Mouse (Mus musculus): ENCODE results near the gene Polr2i. TPM values are rescaled to one million over a fixed set of nuclear protein-coding genes. Genes with fewer than 3 reads are reported as not detected.
A peak's percentile ranks its signal among the peaks of the same experiment; 100 is the strongest.

The Polr2i gene
- polyA plus RNA-seq, 1 experiment from 2014 or later: 149 TPM

- H3K27ac ChIP-seq: no peak overlapping the region
- ATAC-seq (ENCODE audit: low FRiP score): no peak
- H3K4me2 ChIP-seq (replicated peaks): no peak overlapping the region
- H3K9ac ChIP-seq: no peak overlapping the region
- H3K36me3 ChIP-seq: no peaks in the 10 kb centered on the region
- H3K4me1 ChIP-seq: peaks cover 3% of the 10 kb centered on the region
- H3K27me3 ChIP-seq: no peaks in the 10 kb centered on the region
- H3K4me3 ChIP-seq: no peak overlapping the region
- 92% methylated on average over 3 of the region's 3 CpGs for WGBS
- no peaks in the 10 kb centered on the region for H3K9me3 ChIP-seq (replicated peaks)
These were observed 17.9 kb upstream of the Polr2i start for GRCm38 (mm10) chr7:30213881-30214280.

DNA sequence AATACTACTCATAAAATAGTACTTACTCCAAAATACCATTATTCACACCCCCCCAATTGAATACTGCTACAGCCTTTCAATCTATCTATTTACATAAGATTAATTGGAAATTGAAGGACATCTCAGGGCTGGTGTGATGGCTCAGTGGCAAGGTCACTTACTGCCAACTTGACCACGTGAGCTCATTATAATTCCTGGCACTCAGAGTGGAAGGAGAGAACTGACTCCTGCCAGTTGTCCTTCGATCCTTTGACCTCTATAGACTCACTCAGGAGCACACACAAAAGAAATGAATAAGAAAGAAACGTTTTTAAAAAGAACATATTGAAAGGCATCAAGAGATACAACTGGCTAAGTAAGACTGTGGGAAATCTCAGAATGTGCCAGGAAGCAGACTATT is 15.9 kb upstream of the Polr2i start:
- Histone ChIP-seq H3K27me3 (no peaks in the 10 kb centered on the region), H3K27ac (no peak overlapping the region), H3K36me3 (no peaks in the 10 kb centered on the region), H3K9me3 (replicated peaks) (no peaks in the 10 kb centered on the region), H3K4me3 (no peak overlapping the region), H3K4me1 (peaks cover 12% of the 10 kb centered on the region), H3K9ac (no peak overlapping the region), H3K4me2 (replicated peaks) (no peak overlapping the region)
- WGBS: 67% methylated on average over 3 of the region's 3 CpGs
- ATAC-seq (ENCODE audit: low FRiP score): no peak

- Histone ChIP-seq H3K9me3 (replicated peaks) (no peaks in the 10 kb centered on the region), H3K4me2 (replicated peaks) (peak overlapping the region; percentile 46), H3K36me3 (no peaks in the 10 kb centered on the region), H3K4me1 (peaks cover 12% of the 10 kb centered on the region), H3K9ac (no peak overlapping the region), H3K27ac (no peak overlapping the region), H3K4me3 (peak overlapping the region; percentile 17; the same call in 1 of the 2 replicates), H3K27me3 (no peaks in the 10 kb centered on the region)
- WGBS: 1% methylated on average over 15 of the region's 16 CpGs
- ATAC-seq (ENCODE audit: low FRiP score): peak; percentile 62
These were observed 15.0 kb upstream of the Polr2i start for GRCm38 (mm10) chr7:30216723-30217151.

DNA sequence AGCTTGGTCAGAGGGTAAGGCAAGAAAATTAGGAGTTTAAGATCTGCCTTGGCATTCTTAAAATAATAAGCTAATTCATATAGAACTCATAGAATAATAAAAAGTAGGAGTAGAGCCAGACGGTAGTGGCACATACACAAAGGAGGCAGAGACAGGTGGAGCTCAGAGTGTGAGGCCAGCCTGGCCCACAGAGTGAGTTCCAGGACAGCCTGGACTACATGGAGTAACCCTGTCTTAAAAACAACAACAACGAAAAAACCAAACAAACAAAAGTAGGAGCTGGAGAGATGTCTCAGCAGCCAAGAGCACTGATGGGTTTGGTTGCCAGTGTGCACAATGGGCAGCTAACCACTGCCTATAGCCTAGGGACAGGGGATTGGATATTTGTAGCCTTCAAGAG is 14.5 kb upstream of the Polr2i start:
- H3K4me3 ChIP-seq: no peak overlapping the region
- peak; percentile 44 for ATAC-seq (ENCODE audit: low FRiP score)
- peaks cover 12% of the 10 kb centered on the region for H3K4me1 ChIP-seq
- H3K27ac ChIP-seq: no peak overlapping the region
- 67% methylated on average over 2 of the region's 2 CpGs for WGBS
- H3K9me3 ChIP-seq (replicated peaks): no peaks in the 10 kb centered on the region
- H3K4me2 ChIP-seq (replicated peaks): no peak overlapping the region
- no peak overlapping the region for H3K9ac ChIP-seq
- no peaks in the 10 kb centered on the region for H3K27me3 ChIP-seq
- H3K36me3 ChIP-seq: no peaks in the 10 kb centered on the region

DNA sequence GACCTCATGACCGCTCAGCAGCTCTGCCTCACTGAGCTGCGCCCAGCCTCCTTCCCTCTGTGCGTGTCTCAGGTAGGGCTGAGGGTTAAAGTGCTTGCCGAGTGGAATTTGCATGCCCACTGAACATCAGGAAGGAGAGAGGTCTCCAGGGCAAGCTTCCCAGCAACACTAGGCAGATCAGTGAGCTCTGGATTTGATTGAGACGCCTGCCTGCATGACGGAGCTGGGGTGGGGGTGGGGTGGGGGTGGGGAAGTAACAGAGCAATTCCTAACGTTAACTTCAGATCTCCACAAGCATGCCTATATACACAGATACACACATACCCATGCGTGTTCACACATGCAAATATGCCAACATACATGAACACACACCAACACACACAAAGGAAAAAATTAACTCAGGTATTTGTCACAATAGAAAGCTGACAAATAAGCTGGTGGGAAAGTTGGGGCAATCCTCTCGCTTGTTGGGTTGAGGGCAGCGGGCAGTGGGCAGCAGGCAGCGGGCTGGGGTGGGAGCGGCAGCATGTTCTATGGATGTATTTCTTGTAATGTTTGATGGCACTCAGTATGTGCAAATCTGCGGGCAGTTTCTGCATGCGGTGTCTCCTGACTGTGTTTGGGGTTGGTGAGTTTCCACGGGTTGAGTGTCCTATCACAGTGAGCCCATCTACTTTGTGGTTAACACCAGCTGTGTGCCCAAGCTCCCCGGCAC is 12.3 kb upstream of the Polr2i start:
- peak overlapping the region; percentile 40 for H3K4me3 ChIP-seq
- H3K4me2 ChIP-seq (replicated peaks): peak overlapping the region; percentile 87
- peak overlapping the region; percentile 71 for H3K27ac ChIP-seq
- peak; percentile 39 for ATAC-seq (ENCODE audit: low FRiP score)
- 5% methylated on average over 16 of the region's 16 CpGs for WGBS
- peak overlapping the region; percentile 67 for H3K9ac ChIP-seq
- no peaks in the 10 kb centered on the region for H3K27me3 ChIP-seq
- no peaks in the 10 kb centered on the region for H3K9me3 ChIP-seq (replicated peaks)
- H3K36me3 ChIP-seq: peaks cover 17% of the 10 kb centered on the region
- H3K4me1 ChIP-seq: peaks cover 12% of the 10 kb centered on the region

GRCm38 (mm10) chr7:30220008-30220356 is 11.8 kb upstream of the Polr2i start:
- WGBS: 27% methylated on average over 11 of the region's 11 CpGs
- peak overlapping the region; percentile 87 for H3K4me2 ChIP-seq (replicated peaks)
- no peak for ATAC-seq (ENCODE audit: low FRiP score)
- peaks cover 21% of the 10 kb centered on the region for H3K36me3 ChIP-seq
- H3K9me3 ChIP-seq (replicated peaks): no peaks in the 10 kb centered on the region
- H3K9ac ChIP-seq: peak overlapping the region; percentile 67
- H3K4me1 ChIP-seq: peaks cover 12% of the 10 kb centered on the region
- H3K27me3 ChIP-seq: no peaks in the 10 kb centered on the region
- no peak overlapping the region for H3K27ac ChIP-seq
- peak overlapping the region; percentile 40 for H3K4me3 ChIP-seq

GRCm38 (mm10) chr7:30221433-30221832 is 10.3 kb upstream of the Polr2i start:
- Histone ChIP-seq H3K27ac (no peak overlapping the region), H3K4me2 (replicated peaks) (no peak overlapping the region), H3K4me1 (peaks cover 11% of the 10 kb centered on the region), H3K4me3 (no peak overlapping the region), H3K27me3 (no peaks in the 10 kb centered on the region), H3K36me3 (peaks cover 36% of the 10 kb centered on the region), H3K9me3 (replicated peaks) (no peaks in the 10 kb centered on the region), H3K9ac (no peak overlapping the region)
- ATAC-seq (ENCODE audit: low FRiP score): no peak
- WGBS: 82% methylated on average over 3 of the region's 3 CpGs

DNA sequence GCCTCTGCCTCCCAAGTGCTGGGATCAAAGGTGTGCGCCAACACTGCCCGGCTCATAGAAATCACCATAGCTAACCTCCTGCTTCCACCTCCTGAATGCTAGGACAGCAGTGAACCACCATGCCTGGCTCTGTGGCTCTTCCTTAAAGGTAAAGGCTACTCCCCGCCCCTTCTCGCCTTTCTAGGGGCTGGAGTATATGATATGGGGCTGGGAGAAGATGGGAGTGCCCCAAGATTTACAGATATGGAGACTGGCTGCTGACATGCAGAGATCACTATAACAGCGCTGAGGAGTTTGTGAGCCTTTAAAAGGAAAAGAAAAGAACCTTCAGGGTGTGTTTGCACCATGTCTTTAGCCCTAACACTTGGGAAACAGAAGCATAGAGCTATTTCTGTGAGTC is 9.5 kb upstream of the Polr2i start:
- Histone ChIP-seq H3K9me3 (replicated peaks) (no peaks in the 10 kb centered on the region), H3K27me3 (no peaks in the 10 kb centered on the region), H3K4me3 (no peak overlapping the region), H3K4me1 (peaks cover 9% of the 10 kb centered on the region), H3K9ac (no peak overlapping the region), H3K36me3 (peaks cover 43% of the 10 kb centered on the region), H3K27ac (no peak overlapping the region), H3K4me2 (replicated peaks) (no peak overlapping the region)
- ATAC-seq (ENCODE audit: low FRiP score): no peak
- 96% methylated on average over 5 of the region's 5 CpGs for WGBS

DNA sequence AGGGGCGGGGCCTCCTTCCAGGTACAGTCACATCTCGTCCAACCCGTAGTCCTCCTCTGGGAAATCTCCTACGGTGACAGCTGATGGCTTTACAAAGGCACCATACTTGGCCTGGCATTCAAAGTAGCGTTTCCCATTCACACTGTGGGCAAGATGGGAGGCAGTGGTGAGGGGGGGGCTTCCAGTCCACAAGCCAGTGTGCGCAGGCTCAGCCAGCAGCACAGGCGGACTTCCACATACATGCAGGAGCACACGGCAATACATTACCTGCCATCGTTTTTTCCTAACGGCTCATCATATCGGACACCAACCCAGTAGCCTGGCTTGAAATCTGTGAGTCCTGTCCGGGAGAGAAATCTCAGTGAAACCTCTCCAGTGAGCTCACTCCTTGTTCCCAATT is 7.5 kb upstream of the Polr2i start:
- Histone ChIP-seq H3K9me3 (replicated peaks) (no peaks in the 10 kb centered on the region), H3K4me2 (replicated peaks) (no peak overlapping the region), H3K27ac (no peak overlapping the region), H3K27me3 (no peaks in the 10 kb centered on the region), H3K4me3 (no peak overlapping the region), H3K4me1 (peaks cover 5% of the 10 kb centered on the region), H3K9ac (no peak overlapping the region), H3K36me3 (peaks cover 53% of the 10 kb centered on the region)
- WGBS: 96% methylated on average over 12 of the region's 12 CpGs
- ATAC-seq (ENCODE audit: low FRiP score): no peak

- 0% methylated on average over 16 of the region's 16 CpGs for WGBS
- no peak for ATAC-seq (ENCODE audit: low FRiP score)
- H3K27ac ChIP-seq: peak overlapping the region; percentile 96
These were observed 450 bp upstream of the Polr2i start for GRCm38 (mm10) chr7:30231328-30231668.

DNA sequence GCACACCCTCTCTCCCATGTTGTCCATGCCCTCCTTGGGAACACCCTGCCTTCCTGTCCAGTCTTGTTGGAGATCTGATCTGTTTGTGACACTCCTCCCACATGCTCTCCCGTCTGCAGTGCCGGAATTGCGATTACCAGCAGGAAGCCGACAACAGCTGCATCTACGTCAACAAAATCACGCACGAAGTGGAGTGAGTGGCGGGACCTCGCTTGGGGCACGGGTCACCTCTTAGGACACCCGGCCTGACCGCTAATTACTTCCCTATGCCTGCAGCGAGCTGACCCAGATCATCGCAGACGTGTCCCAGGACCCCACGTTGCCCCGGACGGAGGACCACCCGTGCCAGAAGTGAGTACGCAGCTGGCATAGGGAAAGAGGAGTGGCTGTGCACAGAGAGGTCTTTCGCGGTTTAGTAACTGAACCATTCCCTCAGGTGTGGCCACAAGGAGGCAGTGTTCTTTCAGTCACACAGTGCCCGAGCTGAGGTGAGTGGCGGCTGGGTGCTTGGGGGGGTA is 942 bp downstream of the Polr2i start:
- H3K9me3 ChIP-seq (replicated peaks): no peaks in the 10 kb centered on the region
- H3K4me1 ChIP-seq: peaks cover 19% of the 10 kb centered on the region
- H3K9ac ChIP-seq: peak overlapping the region; percentile 79
- H3K4me3 ChIP-seq: peak overlapping the region; percentile 70
- peaks cover 25% of the 10 kb centered on the region; the same call in 1 of the 2 replicates for H3K36me3 ChIP-seq
- peak overlapping the region; percentile 62 for H3K4me2 ChIP-seq (replicated peaks)
- H3K27me3 ChIP-seq: no peaks in the 10 kb centered on the region
- WGBS: 4% methylated on average over 24 of the region's 24 CpGs
- ATAC-seq (ENCODE audit: low FRiP score): peak; percentile 3
- peak overlapping the region; percentile 96 for H3K27ac ChIP-seq

More at GRCm38 (mm10) chr7:30231328-30231668, 450 bp upstream of the Polr2i start:
- H3K4me2 ChIP-seq (replicated peaks): peak overlapping the region; percentile 81
- no peaks in the 10 kb centered on the region for H3K27me3 ChIP-seq
- no peaks in the 10 kb centered on the region for H3K9me3 ChIP-seq (replicated peaks)
- peaks cover 19% of the 10 kb centered on the region for H3K4me1 ChIP-seq
- peak overlapping the region; percentile 68 for H3K9ac ChIP-seq
- peak overlapping the region; percentile 70 for H3K4me3 ChIP-seq
- peaks cover 37% of the 10 kb centered on the region for H3K36me3 ChIP-seq

DNA sequence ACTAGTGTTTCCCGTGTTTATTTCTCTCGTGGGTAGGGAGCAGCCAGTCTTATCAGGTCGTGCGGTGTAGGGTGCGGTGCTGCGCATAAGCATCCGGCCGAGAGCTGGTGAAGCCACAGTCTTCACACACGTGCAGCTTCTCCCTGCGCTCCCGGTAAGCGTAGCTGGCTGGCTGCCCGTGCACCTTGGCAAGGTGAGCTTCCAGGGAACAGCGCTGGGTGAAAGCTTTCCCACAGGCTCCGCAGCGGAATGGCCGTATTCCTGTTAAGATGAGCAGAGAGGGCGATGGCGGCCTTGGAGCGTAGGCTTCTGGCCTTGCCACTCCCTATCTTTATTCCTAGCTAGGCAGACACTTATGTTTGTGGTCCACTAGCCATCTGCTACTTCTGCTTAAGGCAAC is 1.6 kb downstream of the Polr2i start:
- no peaks in the 10 kb centered on the region for H3K9me3 ChIP-seq (replicated peaks)
- no peak overlapping the region for H3K9ac ChIP-seq
- H3K27me3 ChIP-seq: no peaks in the 10 kb centered on the region
- H3K36me3 ChIP-seq: peaks cover 19% of the 10 kb centered on the region; the same call in 1 of the 2 replicates
- H3K4me2 ChIP-seq (replicated peaks): peak overlapping the region; percentile 62
- no peak for ATAC-seq (ENCODE audit: low FRiP score)
- peak overlapping the region; percentile 70; the same call in 1 of the 2 replicates for H3K4me3 ChIP-seq
- H3K27ac ChIP-seq: no peak overlapping the region
- peaks cover 19% of the 10 kb centered on the region for H3K4me1 ChIP-seq
- 91% methylated on average over 20 of the region's 20 CpGs for WGBS

Data from hindbrain, embryonic 12.5 days (tissue).